8 mouse cellular contexts compared by ENCODE assay signal in the genomic region with DNA sequence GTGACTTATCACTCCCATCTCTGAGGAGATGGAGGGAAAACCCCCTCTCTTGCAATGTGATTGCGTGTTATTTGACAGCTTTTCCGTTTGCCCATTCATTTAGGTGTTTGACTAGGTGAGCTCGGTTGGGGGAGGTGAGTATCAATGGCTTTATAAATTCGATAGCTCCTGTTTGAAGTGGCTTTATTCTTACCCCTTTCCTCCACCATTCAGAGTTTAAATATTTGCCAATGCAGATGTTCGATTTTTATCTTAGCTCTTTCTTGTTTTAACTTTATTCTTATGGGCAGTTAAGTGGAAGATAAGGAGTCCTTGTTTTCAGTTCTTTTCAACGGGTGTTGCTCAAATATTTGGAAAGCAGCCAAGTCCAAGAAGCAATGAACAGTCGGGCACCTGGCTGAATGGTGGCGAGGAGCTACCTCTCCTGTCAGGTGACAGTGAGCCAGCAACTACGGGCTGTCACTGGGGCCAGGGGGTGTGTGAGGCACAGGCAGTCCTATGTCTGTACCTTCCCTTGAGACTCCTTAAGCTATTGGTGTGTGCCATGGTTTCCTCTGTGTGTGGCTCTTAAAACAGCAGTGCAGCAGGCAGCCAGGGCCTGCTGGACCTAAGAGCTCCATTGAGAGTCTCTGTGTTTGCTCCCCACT.
DNase-seq lines count a peak whose midpoint lies in the region; ATAC-seq and TF ChIP-seq lines count a peak whose summit lies in the region.

No protein-coding gene starts in this region.

- H3K36me3 ChIP-seq in limb, embryonic 11.5 days (ENCODE audit: control insufficient read depth, insufficient read depth, low read length): no peaks in the 10 kb centered on the region
- peaks cover 5% of the 10 kb centered on the region; the same call in 1 of the 2 replicates for H3K36me3 ChIP-seq in limb, embryonic 10.5 days
- H3K36me3 ChIP-seq in hindbrain, embryonic 15.5 days: no peaks in the 10 kb centered on the region
- no peaks in the 10 kb centered on the region for H3K36me3 ChIP-seq in limb, embryonic 13.5 days
- no peaks in the 10 kb centered on the region for H3K36me3 ChIP-seq in neural tube, embryonic 14.5 days (ENCODE audit: control insufficient read depth, insufficient read depth, low read length)
- no peaks in the 10 kb centered on the region for H3K36me3 ChIP-seq in thymus, adult 2 months (ENCODE audit: control insufficient read depth, insufficient read depth, low read length)

- H3K4me1 ChIP-seq in limb, embryonic 11.5 days (ENCODE audit: control insufficient read depth, insufficient read depth, low read length): peaks cover 17% of the 10 kb centered on the region
- H3K4me1 ChIP-seq in limb, embryonic 10.5 days: peaks cover 39% of the 10 kb centered on the region
- peaks cover 41% of the 10 kb centered on the region for H3K4me1 ChIP-seq in hindbrain, embryonic 15.5 days (replicated peaks)
- peaks cover 39% of the 10 kb centered on the region for H3K4me1 ChIP-seq in limb, embryonic 13.5 days
- peaks cover 18% of the 10 kb centered on the region; the same call in 1 of the 2 replicates for H3K4me1 ChIP-seq in neural tube, embryonic 14.5 days (ENCODE audit: control insufficient read depth, insufficient read depth, low read length)
- no peaks in the 10 kb centered on the region for H3K4me1 ChIP-seq in thymus, adult 2 months (replicated peaks; ENCODE audit: control insufficient read depth, insufficient read depth, low read length)

- no peak overlapping the region for H3K9ac ChIP-seq in limb, embryonic 11.5 days (ENCODE audit: low read length)
- H3K9ac ChIP-seq in hindbrain, embryonic 15.5 days: no peak overlapping the region
- H3K9ac ChIP-seq in limb, embryonic 13.5 days: no peak overlapping the region
- no peak overlapping the region for H3K9ac ChIP-seq in neural tube, embryonic 14.5 days (replicated peaks; ENCODE audit: low read depth, low read length)

- no peak for ATAC-seq in limb, embryonic 11.5 days (ENCODE audit: insufficient number of reproducible peaks, low FRiP score, low TSS enrichment, low read depth)
- peak; percentile 43; the same call in 1 of the 2 replicates for ATAC-seq in hindbrain, embryonic 15.5 days (ENCODE audit: low FRiP score, low read depth)
- peak; percentile 69; the same call in 1 of the 2 replicates for ATAC-seq in limb, embryonic 13.5 days (ENCODE audit: low FRiP score, low read depth)
- peak; percentile 60; the same call in 1 of the 2 replicates for ATAC-seq in neural tube, embryonic 14.5 days (ENCODE audit: low read depth)

- TF ChIP-seq CTCF in thymus, adult 2 months (IDR thresholded peaks at IDR 0.05; ENCODE audit: borderline replicate concordance, control insufficient read depth, extremely low read depth, insufficient read depth, low read length, poor library complexity): no peak

- no peak overlapping the region for H3K27ac ChIP-seq in limb, embryonic 11.5 days (replicated peaks; ENCODE audit: low read depth, low read length)
- H3K27ac ChIP-seq in limb, embryonic 10.5 days: no peak overlapping the region
- H3K27ac ChIP-seq in hindbrain, embryonic 15.5 days (replicated peaks): 0 out of 2 replicates have a peak overlapping the region, but pooled peaks have one; percentile 18
- no peak overlapping the region; the same call in 1 of the 2 replicates for H3K27ac ChIP-seq in limb, embryonic 13.5 days
- H3K27ac ChIP-seq in neural tube, embryonic 14.5 days (ENCODE audit: low read depth, low read length): no peak overlapping the region
- no peak overlapping the region for H3K27ac ChIP-seq in thymus, adult 2 months (ENCODE audit: control insufficient read depth, insufficient read depth, low read length)

- 64% methylated on average over 9 of the region's 9 CpGs for WGBS in limb, embryonic 11.5 days
- WGBS in limb, embryonic 10.5 days: 68% methylated on average over 9 of the region's 9 CpGs
- WGBS in hindbrain, embryonic 15.5 days: 48% methylated on average over 9 of the region's 9 CpGs
- WGBS in limb, embryonic 13.5 days: 39% methylated on average over 9 of the region's 9 CpGs
- 49% methylated on average over 9 of the region's 9 CpGs for WGBS in neural tube, embryonic 14.5 days
- 64% methylated on average over 9 of the region's 9 CpGs for WGBS in thymus, adult 2 months

- H3K9me3 ChIP-seq in limb, embryonic 11.5 days (ENCODE audit: control insufficient read depth, low read length): no peaks in the 10 kb centered on the region
- H3K9me3 ChIP-seq in limb, embryonic 10.5 days (replicated peaks): no peaks in the 10 kb centered on the region
- no peaks in the 10 kb centered on the region for H3K9me3 ChIP-seq in hindbrain, embryonic 15.5 days
- H3K9me3 ChIP-seq in limb, embryonic 13.5 days: no peaks in the 10 kb centered on the region
- no peaks in the 10 kb centered on the region for H3K9me3 ChIP-seq in neural tube, embryonic 14.5 days (ENCODE audit: control insufficient read depth, low read length)

- peak; percentile 24 for DNase-seq in limb, embryonic 11.5 days (ENCODE audit: low spot score)
- DNase-seq in limb, embryonic 10.5 days (ENCODE audit: low spot score): no peak
- no peak for DNase-seq in thymus, adult 2 months
- no peak for DNase-seq in heart, adult 9 months (ENCODE audit: low spot score in 2 of 2)
- no peak for DNase-seq in cerebellum, postnatal 4 days (ENCODE audit: low spot score in 2 of 2)

- no peak overlapping the region for H3K4me3 ChIP-seq in limb, embryonic 11.5 days (ENCODE audit: low read depth, low read length)
- no peak overlapping the region for H3K4me3 ChIP-seq in limb, embryonic 10.5 days
- H3K4me3 ChIP-seq in hindbrain, embryonic 15.5 days: no peak overlapping the region
- H3K4me3 ChIP-seq in limb, embryonic 13.5 days: no peak overlapping the region
- no peak overlapping the region for H3K4me3 ChIP-seq in neural tube, embryonic 14.5 days (ENCODE audit: low read depth, low read length)
- no peak overlapping the region for H3K4me3 ChIP-seq in thymus, adult 2 months (ENCODE audit: control insufficient read depth, insufficient read depth, low read length)

- no peak for TF ChIP-seq POLR2A in thymus, adult 2 months (IDR thresholded peaks at IDR 0.05; ENCODE audit: control insufficient read depth, extremely low read depth, insufficient read depth, low read length, poor library complexity)

- no peak overlapping the region for H3K4me2 ChIP-seq in limb, embryonic 11.5 days (ENCODE audit: low read depth, severe bottlenecking)
- 0 out of 2 replicates have a peak overlapping the region, but pooled peaks have one; percentile 5 for H3K4me2 ChIP-seq in hindbrain, embryonic 15.5 days
- H3K4me2 ChIP-seq in limb, embryonic 13.5 days (replicated peaks): peak overlapping the region; percentile 30
- no peak overlapping the region for H3K4me2 ChIP-seq in neural tube, embryonic 14.5 days (ENCODE audit: low read depth, low read length)

- no peaks in the 10 kb centered on the region for H3K27me3 ChIP-seq in limb, embryonic 11.5 days (ENCODE audit: control insufficient read depth, insufficient read depth, low read length)
- H3K27me3 ChIP-seq in limb, embryonic 10.5 days (ENCODE audit: low read depth, poor library complexity, severe bottlenecking): no peaks in the 10 kb centered on the region
- H3K27me3 ChIP-seq in hindbrain, embryonic 15.5 days: no peaks in the 10 kb centered on the region
- H3K27me3 ChIP-seq in limb, embryonic 13.5 days: no peaks in the 10 kb centered on the region
- H3K27me3 ChIP-seq in neural tube, embryonic 14.5 days (ENCODE audit: control insufficient read depth, insufficient read depth, low read length): no peaks in the 10 kb centered on the region
- no peaks in the 10 kb centered on the region for H3K27me3 ChIP-seq in thymus, adult 2 months (ENCODE audit: control insufficient read depth, insufficient read depth, low read length)

Comparison
In these comparisons a context has a peak if more than half of its experiments do, and no peak if none do; other contexts are left out.
1. H3K4me2 ChIP-seq: peak in hindbrain, embryonic 15.5 days (single experiment) and limb, embryonic 13.5 days (single experiment); none in limb, embryonic 11.5 days (single experiment) and neural tube, embryonic 14.5 days (single experiment).